Mouse (Mus musculus): ENCODE results near the gene Kctd17.

- TF ChIP-seq GATA1 (IDR thresholded peaks at IDR 0.05; ENCODE audit: borderline replicate concordance, low read length): no peak
- TF ChIP-seq FLI1 (IDR thresholded peaks at IDR 0.05; ENCODE audit: low read length): no peak
Measured at GRCm38 (mm10) chr15:78452929-78453328, 24.6 kb downstream of the Kctd17 start.

All from megakaryocyte, embryonic 14.5 days (primary cell).